Mouse (Mus musculus) intestine, embryonic 14.5 days (tissue): ENCODE data around the gene Olfr1392. TPM values are rescaled to one million over a fixed set of nuclear protein-coding genes. Genes with fewer than 3 reads are reported as not detected.

Experiments
- ATAC-seq: fragments of 200-750 bp; cut with Nextera tagmentation; replicated peaks from 2 replicates; pipeline ENCODE4 v1.8.0; 2017; ENCODE audit warnings: low read depth, moderate number of reproducible peaks, moderate TSS enrichment, moderate library complexity; ENCODE audit not compliant: low FRiP score, low TSS enrichment
- DNase-seq: peaks from one replicate; pipeline ENCODE4 v3.0.0-alpha.2; 2018; ENCODE audit warnings: low spot score
- H3K27ac ChIP-seq: fragments of 300-500 bp; sonication (generic); 2 replicates; pipeline ENCODE4 v1.5.1; 2014; ENCODE audit warnings: low read depth, mild to moderate bottlenecking, control low read depth
- H3K27me3 ChIP-seq: fragments of 300-500 bp; sonication (generic); replicated peaks from 2 replicates; pipeline ENCODE4 v1.6.1; 2014; ENCODE audit warnings: low read length, control low read depth; ENCODE audit not compliant: control insufficient read depth, insufficient read depth
- H3K36me3 ChIP-seq: fragments of 300-500 bp; sonication (generic); 2 replicates; pipeline ENCODE4 v1.6.1; 2014; ENCODE audit warnings: low read length, control low read depth; ENCODE audit not compliant: control insufficient read depth, insufficient read depth
- H3K4me1 ChIP-seq: fragments of 300-500 bp; sonication (generic); replicated peaks from 2 replicates; pipeline ENCODE4 v1.6.1; 2014; ENCODE audit warnings: low read length, control low read depth, mixed read lengths; ENCODE audit not compliant: control insufficient read depth, insufficient read depth
- H3K4me2 ChIP-seq: fragments of 300-500 bp; sonication (generic); 2 replicates; pipeline ENCODE4 v1.6.1; 2014; ENCODE audit warnings: low read length
- H3K4me3 ChIP-seq: fragments of 300-500 bp; sonication (generic); 2 replicates; pipeline ENCODE4 v1.5.1; 2014; ENCODE audit warnings: low read depth, low read length, control low read depth, mixed read lengths
- H3K9ac ChIP-seq: fragments of 300-500 bp; sonication (generic); 2 replicates; pipeline ENCODE4 v1.6.1; 2014; ENCODE audit warnings: mild to moderate bottlenecking, low read length
- H3K9me3 ChIP-seq: fragments of 300-500 bp; sonication (generic); 2 replicates; pipeline ENCODE4 v1.6.1; 2016; ENCODE audit warnings: low read length, control low read depth; ENCODE audit not compliant: control insufficient read depth
- WGBS: fragments of 180-500 bp; shearing (Covaris S2); extraction: QIAGEN DNeasy Blood & Tissue Kit; methylation state at CpG from one replicate; pipeline ENCODE4 v1.1.7; 2014; 5-methylcytosine and 5-hydroxymethylcytosine counted together
- polyA plus RNA-seq: library from polyadenylated mRNA; unstranded; fragments of >200 nt; fragmentation: Nextera tagmentation; extraction: Ambion mirVana; gene quantifications from 2 replicates; pipeline ENCODE4 v1.2.1, GENCODE M21; 2014

Olfr1392 gene
- polyA plus RNA-seq, 1 experiment from 2014 or later, result not detected

- peaks cover 61% of the 10 kb centered on the region for H3K36me3 ChIP-seq
- H3K9ac ChIP-seq, result no peak overlapping the region
- WGBS, result 88% methylated on average over 21 of the region's 21 CpGs
- H3K27me3 ChIP-seq, result no peaks in the 10 kb centered on the region
- H3K4me2 ChIP-seq, result no peak overlapping the region
- no peak overlapping the region for H3K27ac ChIP-seq
- no peaks in the 10 kb centered on the region for H3K4me1 ChIP-seq
- DNase-seq (no peak), ATAC-seq (no peak; the same call in 1 of the 2 replicates)
- H3K4me3 ChIP-seq, result no peak overlapping the region
- H3K9me3 ChIP-seq, result no peaks in the 10 kb centered on the region
These were observed 24.3 kb upstream of the Olfr1392 start for GRCm38 (mm10) chr11:49260598-49261312.

- H3K36me3 ChIP-seq, result peaks cover 59% of the 10 kb centered on the region
- no peaks in the 10 kb centered on the region for H3K27me3 ChIP-seq
- no peak overlapping the region for H3K9ac ChIP-seq
These were observed 23.7 kb upstream of the Olfr1392 start for GRCm38 (mm10) chr11:49261313-49261855.

DNA sequence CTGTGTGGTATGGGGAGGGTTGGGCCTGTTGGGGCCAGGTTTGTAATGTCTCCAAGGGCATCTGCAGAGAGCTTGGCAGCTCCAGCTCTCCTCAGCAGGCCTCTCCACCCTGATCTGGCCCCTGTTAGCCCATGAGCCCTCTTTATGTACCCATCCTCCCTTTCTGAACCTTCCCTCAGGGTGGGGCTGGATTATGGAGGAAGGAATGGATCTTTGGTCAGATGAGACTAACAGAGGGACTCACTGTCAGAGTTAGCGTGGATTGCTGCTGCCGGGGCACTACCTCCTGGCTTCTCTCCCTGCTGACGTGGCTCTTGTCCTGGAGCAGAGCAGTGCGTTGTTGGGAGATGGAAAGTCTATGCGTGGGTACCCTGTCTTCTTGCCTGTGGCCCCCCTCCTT is 22.8 kb upstream of the Olfr1392 start:
- DNase-seq, result no peak
- peaks cover 51% of the 10 kb centered on the region for H3K36me3 ChIP-seq
- H3K27me3 ChIP-seq, result no peaks in the 10 kb centered on the region
- H3K4me3 ChIP-seq, result no peak overlapping the region
- no peak overlapping the region for H3K4me2 ChIP-seq
- no peak for ATAC-seq
- no peaks in the 10 kb centered on the region for H3K9me3 ChIP-seq
- no peak overlapping the region for H3K9ac ChIP-seq
- H3K27ac ChIP-seq, result no peak overlapping the region
- 84% methylated on average over 5 of the region's 5 CpGs for WGBS
- H3K4me1 ChIP-seq, result no peaks in the 10 kb centered on the region

More at GRCm38 (mm10) chr11:49261313-49261855, 23.7 kb upstream of the Olfr1392 start:
- Histone ChIP-seq H3K4me3 (no peak overlapping the region), H3K9me3 (no peaks in the 10 kb centered on the region), H3K4me1 (no peaks in the 10 kb centered on the region), H3K27ac (no peak overlapping the region), H3K4me2 (no peak overlapping the region)
- ATAC-seq (no peak), DNase-seq (no peak)
- 93% methylated on average over 14 of the region's 14 CpGs for WGBS

- H3K4me3 ChIP-seq, result no peak overlapping the region
- H3K4me1 ChIP-seq, result peaks cover 4% of the 10 kb centered on the region; the same call in 1 of the 2 replicates
- H3K9me3 ChIP-seq, result no peaks in the 10 kb centered on the region
- no peak for DNase-seq
- peaks cover 50% of the 10 kb centered on the region for H3K36me3 ChIP-seq
- 91% methylated on average over 6 of the region's 6 CpGs for WGBS
- ATAC-seq, result no peak
- H3K27ac ChIP-seq, result no peak overlapping the region
- H3K4me2 ChIP-seq, result no peak overlapping the region
- no peaks in the 10 kb centered on the region for H3K27me3 ChIP-seq
- H3K9ac ChIP-seq, result no peak overlapping the region
These were observed 21.9 kb upstream of the Olfr1392 start for GRCm38 (mm10) chr11:49263149-49263548.

GRCm38 (mm10) chr11:49264081-49264480 is 21.0 kb upstream of the Olfr1392 start:
- Histone ChIP-seq H3K4me3 (no peak overlapping the region), H3K4me1 (peaks cover 5% of the 10 kb centered on the region; the same call in 1 of the 2 replicates), H3K36me3 (peaks cover 47% of the 10 kb centered on the region), H3K27ac (no peak overlapping the region), H3K4me2 (no peak overlapping the region), H3K9ac (no peak overlapping the region), H3K9me3 (no peaks in the 10 kb centered on the region), H3K27me3 (no peaks in the 10 kb centered on the region)
- ATAC-seq (no peak), DNase-seq (no peak)
- WGBS, result 88% methylated on average over 7 of the region's 7 CpGs

GRCm38 (mm10) chr11:49264622-49265021 is 20.5 kb upstream of the Olfr1392 start:
- 71% methylated on average over 11 of the region's 11 CpGs for WGBS
- Histone ChIP-seq H3K9me3 (no peaks in the 10 kb centered on the region), H3K4me3 (no peak overlapping the region), H3K27me3 (no peaks in the 10 kb centered on the region), H3K4me1 (peaks cover 5% of the 10 kb centered on the region; the same call in 1 of the 2 replicates), H3K9ac (no peak overlapping the region), H3K4me2 (no peak overlapping the region), H3K27ac (no peak overlapping the region), H3K36me3 (peaks cover 43% of the 10 kb centered on the region)
- ATAC-seq (no peak), DNase-seq (no peak)

- no peaks in the 10 kb centered on the region for H3K9me3 ChIP-seq
- 88% methylated on average over 8 of the region's 8 CpGs for WGBS
- peaks cover 40% of the 10 kb centered on the region for H3K36me3 ChIP-seq
- no peak overlapping the region for H3K4me2 ChIP-seq
- H3K4me1 ChIP-seq, result peaks cover 5% of the 10 kb centered on the region; the same call in 1 of the 2 replicates
- no peak overlapping the region for H3K9ac ChIP-seq
- H3K27me3 ChIP-seq, result no peaks in the 10 kb centered on the region
- ATAC-seq, result no peak
- no peak overlapping the region for H3K4me3 ChIP-seq
- DNase-seq, result no peak
- no peak overlapping the region for H3K27ac ChIP-seq
These were observed 20.0 kb upstream of the Olfr1392 start for GRCm38 (mm10) chr11:49265101-49265500.

GRCm38 (mm10) chr11:49266671-49267070 is 18.4 kb upstream of the Olfr1392 start:
- Histone ChIP-seq H3K9me3 (no peaks in the 10 kb centered on the region), H3K36me3 (peaks cover 24% of the 10 kb centered on the region), H3K27ac (no peak overlapping the region), H3K27me3 (no peaks in the 10 kb centered on the region), H3K4me2 (no peak overlapping the region), H3K4me3 (no peak overlapping the region), H3K9ac (no peak overlapping the region), H3K4me1 (peaks cover 5% of the 10 kb centered on the region; the same call in 1 of the 2 replicates)
- DNase-seq (no peak), ATAC-seq (no peak)
- 57% methylated on average over 6 of the region's 6 CpGs for WGBS
